In genomic region chr5:29195570-29196263, GRCm38 (mm10) we compare ENCODE assay signal across 8 mouse cellular contexts. TPM values are rescaled to one million over a fixed set of nuclear protein-coding genes. Genes with fewer than 3 reads are reported as not detected.
DNase-seq lines count a peak whose midpoint lies in the region; ATAC-seq and TF ChIP-seq lines count a peak whose summit lies in the region.

TSS of gene Rnf32 (plus strand) at chr5:29195992.

- peak within 1 kb of the TSS; percentile 87 for H3K27ac ChIP-seq in forebrain, embryonic 16.5 days (ENCODE audit: low read length)
- H3K27ac ChIP-seq in liver, postnatal 0 days (ENCODE audit: low read depth) = no peak within 1 kb of the TSS
- peak within 1 kb of the TSS; percentile 86 for H3K27ac ChIP-seq in neural tube, embryonic 15.5 days (replicated peaks)

- peak within 1 kb of the TSS; percentile 60 for H3K4me3 ChIP-seq in forebrain, embryonic 16.5 days (replicated peaks; ENCODE audit: low read length)
- H3K4me3 ChIP-seq in liver, postnatal 0 days (ENCODE audit: low read depth, low read length) = peak within 1 kb of the TSS; percentile 51
- H3K4me3 ChIP-seq in neural tube, embryonic 15.5 days (replicated peaks) = peak within 1 kb of the TSS; percentile 66

- H3K4me2 ChIP-seq in forebrain, embryonic 16.5 days (ENCODE audit: low read length) = peak within 1 kb of the TSS; percentile 85
- H3K4me2 ChIP-seq in liver, postnatal 0 days (ENCODE audit: low read depth, low read length) = peak within 1 kb of the TSS; percentile 78
- peak within 1 kb of the TSS; percentile 64 for H3K4me2 ChIP-seq in neural tube, embryonic 15.5 days

- DNase-seq in ES-CJ7 (ENCODE audit: low read depth, low spot score) = peak; percentile 96
- DNase-seq in cerebellum, adult 11 months = peak; percentile 90
- DNase-seq in heart, postnatal 36 days = peak; percentile 52 to 61
- DNase-seq in layer of hippocampus, adult 18-20 months (ENCODE audit: low spot score in 2 of 2) = peak; percentile 84 to 90
- peak; percentile 76 for DNase-seq in liver, postnatal 0 days
- DNase-seq in testis, postnatal 10 days (ENCODE audit: low spot score) = peak; percentile 91

- ATAC-seq in forebrain, embryonic 16.5 days = peak; percentile 97
- ATAC-seq in liver, postnatal 0 days = peak; percentile 96
- peak; percentile 98 for ATAC-seq in neural tube, embryonic 15.5 days (ENCODE audit: low FRiP score)

- intact Hi-C loops in heart, postnatal 36 days (cut with DNase I) = no loop called here

- H3K9me3 ChIP-seq in forebrain, embryonic 16.5 days (ENCODE audit: control insufficient read depth, low read length) = no peaks in the 10 kb centered on the region
- H3K9me3 ChIP-seq in liver, postnatal 0 days (ENCODE audit: low read length) = no peaks in the 10 kb centered on the region
- H3K9me3 ChIP-seq in neural tube, embryonic 15.5 days (replicated peaks) = no peaks in the 10 kb centered on the region

- peak within 1 kb of the TSS; percentile 85 for H3K9ac ChIP-seq in forebrain, embryonic 16.5 days (replicated peaks; ENCODE audit: low read depth, low read length)
- no peak within 1 kb of the TSS for H3K9ac ChIP-seq in liver, postnatal 0 days (replicated peaks)
- peak within 1 kb of the TSS; percentile 60 for H3K9ac ChIP-seq in neural tube, embryonic 15.5 days (replicated peaks)

- no peak for TF ChIP-seq EP300 in liver, postnatal 0 days (IDR thresholded peaks at IDR 0.05; ENCODE audit: low read depth)

- no peaks in the 10 kb centered on the region for H3K27me3 ChIP-seq in forebrain, embryonic 16.5 days (replicated peaks; ENCODE audit: control insufficient read depth, insufficient read depth, low read length)
- H3K27me3 ChIP-seq in liver, postnatal 0 days (ENCODE audit: insufficient read depth, low read length) = peaks cover 5% of the 10 kb centered on the region; the same call in 1 of the 2 replicates
- no peaks in the 10 kb centered on the region for H3K27me3 ChIP-seq in neural tube, embryonic 15.5 days (replicated peaks)

- peaks cover 9% of the 10 kb centered on the region for H3K4me1 ChIP-seq in forebrain, embryonic 16.5 days (replicated peaks; ENCODE audit: control insufficient read depth, insufficient read depth, low read length)
- peaks cover 3% of the 10 kb centered on the region for H3K4me1 ChIP-seq in liver, postnatal 0 days (ENCODE audit: insufficient read depth)
- peaks cover 13% of the 10 kb centered on the region for H3K4me1 ChIP-seq in neural tube, embryonic 15.5 days

- WGBS in forebrain, embryonic 16.5 days = 0% methylated on average over 57 of the region's 70 CpGs
- under 1% methylated on average over 64 of the region's 70 CpGs for WGBS in liver, postnatal 0 days (ENCODE audit: insufficient replicate concordance)
- WGBS in neural tube, embryonic 15.5 days = under 1% methylated on average over 62 of the region's 70 CpGs

- TF ChIP-seq CTCF in liver, postnatal 0 days (IDR thresholded peaks at IDR 0.05; ENCODE audit: low read depth) = no peak

- no peaks in the 10 kb centered on the region for H3K36me3 ChIP-seq in forebrain, embryonic 16.5 days (ENCODE audit: control insufficient read depth, insufficient read depth)
- H3K36me3 ChIP-seq in liver, postnatal 0 days (replicated peaks; ENCODE audit: insufficient read depth, low read length) = no peaks in the 10 kb centered on the region
- H3K36me3 ChIP-seq in neural tube, embryonic 15.5 days = no peaks in the 10 kb centered on the region; the same call in 1 of the 2 replicates

RNA-seq across cellular contexts. Expression of gene Rnf32, which starts in this region (rescaled TPM):
- polyA plus RNA-seq in forebrain, embryonic 16.5 days (2015; fragmentation: Nextera tagmentation; extraction: Ambion mirVana) = 18.1 and 19.6 TPM in 2 replicates
- 1 to 10 TPM in 1 of 2 experiments, under 1 TPM in 1; 0.60 to 1.3 TPM for total RNA-seq in heart, postnatal 36 days (2021)
- 10 to 100 TPM; 22.5 to 26.1 TPM for total RNA-seq in layer of hippocampus, adult 18-20 months (2021)
- polyA plus RNA-seq in liver, postnatal 0 days (2015; fragmentation: Nextera tagmentation; extraction: Ambion mirVana) = 0.06 and 0.13 TPM in 2 replicates
- 14.2 and 14.9 TPM in 2 replicates for polyA plus RNA-seq in neural tube, embryonic 15.5 days (2015; fragmentation: Nextera tagmentation; extraction: Ambion mirVana)

Comparison
In these comparisons a context has a peak if more than half of its experiments do, and no peak if none do; other contexts are left out.
1. RNA of gene Rnf32 (total RNA-seq): 22.5 to 26.1 TPM in layer of hippocampus, adult 18-20 months; 0.60 to 1.3 TPM in heart, postnatal 36 days; every median in the first group is over 10 times any median in the second.
2. RNA of gene Rnf32 (polyA plus RNA-seq): 18.1 to 19.6 TPM in forebrain, embryonic 16.5 days and 14.2 to 14.9 TPM in neural tube, embryonic 15.5 days; 0.06 to 0.13 TPM in liver, postnatal 0 days; every median in the first group is over 10 times any median in the second.
3. Peak in DNase-seq, ATAC-seq, H3K4me3 ChIP-seq and H3K4me2 ChIP-seq in liver, postnatal 0 days; RNA of the gene not detected or under 1 TPM.
4. Peak in every context shown above with its lines, with median percentiles within 50 percentile points of each other: DNase-seq, ATAC-seq, H3K4me2 ChIP-seq and H3K4me3 ChIP-seq.